Mouse (Mus musculus) cerebral cortex, adult 2 months (tissue): ENCODE data around the gene Sh2d1b2.

ENCODE experiments used
- WGBS: fragments of 180-500 bp; shearing (Covaris S2); methylation state at CpG from one replicate; pipeline ENCODE4 v1.1.7; 2018; 5-methylcytosine and 5-hydroxymethylcytosine counted together

Sh2d1b2 gene

DNA sequence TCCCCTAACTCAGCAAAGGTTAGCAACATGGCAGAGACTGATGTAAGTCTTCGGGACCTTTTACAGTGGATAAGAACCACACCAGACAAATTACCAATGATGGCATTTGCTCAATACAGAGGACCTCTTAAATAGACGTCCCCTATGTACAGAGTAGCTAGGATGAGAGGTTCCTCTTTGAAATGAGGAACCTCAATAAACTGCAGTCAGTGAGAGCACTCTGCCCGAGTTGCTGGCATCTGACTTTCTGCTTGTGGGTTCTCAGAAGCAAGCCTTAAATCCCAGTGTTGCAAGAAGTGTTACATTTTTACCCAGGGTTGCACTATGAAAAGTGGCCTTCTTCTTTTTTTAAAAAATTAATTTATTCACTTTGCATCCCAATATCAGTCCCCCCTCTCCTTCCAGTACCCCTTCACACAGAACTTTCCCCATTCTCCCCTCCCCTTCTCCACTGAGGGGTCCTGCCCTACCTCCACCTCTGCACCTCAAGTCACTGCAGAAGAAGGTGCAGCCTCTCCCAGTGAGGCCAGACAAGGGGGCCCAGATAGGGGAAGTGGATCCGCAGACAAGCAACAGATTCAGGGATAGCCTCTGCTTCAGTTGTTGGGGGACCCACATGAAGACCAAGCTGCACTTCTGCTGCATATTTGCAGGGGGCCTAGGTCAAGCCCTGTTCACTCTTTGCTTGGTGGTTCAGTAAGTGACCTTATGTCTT lies 50.0 kb downstream of the Sh2d1b2 start:
- WGBS: 85% methylated on average over 4 of the region's 4 CpGs

DNA sequence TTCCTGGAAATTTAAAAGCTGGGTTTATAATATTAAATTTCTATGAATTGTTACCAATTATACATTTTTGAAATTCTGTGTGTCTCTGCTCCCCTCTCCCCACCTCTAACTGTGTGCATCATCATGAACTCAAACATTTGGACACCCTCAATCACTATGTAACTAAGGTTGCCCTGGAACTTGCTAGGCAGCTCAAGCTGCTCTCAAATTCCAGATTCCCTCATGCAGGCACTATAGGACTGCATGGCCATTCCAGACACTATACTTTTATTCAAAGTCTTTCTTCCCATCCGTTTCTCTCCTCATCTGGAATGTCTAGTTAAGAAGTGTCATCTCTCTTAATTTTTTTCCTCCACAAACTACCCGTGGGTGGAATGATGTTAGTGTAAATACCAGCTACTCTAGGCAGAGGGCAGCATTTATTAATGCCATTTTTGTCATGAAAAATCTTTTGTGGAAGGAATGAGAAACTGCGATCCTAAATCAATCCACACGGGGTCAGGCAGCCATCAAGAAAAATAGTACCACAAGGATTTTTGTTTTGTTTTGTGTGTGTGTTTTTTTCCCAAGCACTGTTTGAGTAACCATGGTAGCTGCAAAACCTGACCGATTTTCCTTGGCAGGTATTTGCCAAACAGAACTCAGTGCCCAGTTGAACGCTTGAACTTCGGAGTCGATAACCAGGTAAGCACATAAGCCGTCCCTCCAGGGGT lies 59.8 kb downstream of the Sh2d1b2 start:
- WGBS: 21% methylated on average over 9 of the region's 9 CpGs

DNA sequence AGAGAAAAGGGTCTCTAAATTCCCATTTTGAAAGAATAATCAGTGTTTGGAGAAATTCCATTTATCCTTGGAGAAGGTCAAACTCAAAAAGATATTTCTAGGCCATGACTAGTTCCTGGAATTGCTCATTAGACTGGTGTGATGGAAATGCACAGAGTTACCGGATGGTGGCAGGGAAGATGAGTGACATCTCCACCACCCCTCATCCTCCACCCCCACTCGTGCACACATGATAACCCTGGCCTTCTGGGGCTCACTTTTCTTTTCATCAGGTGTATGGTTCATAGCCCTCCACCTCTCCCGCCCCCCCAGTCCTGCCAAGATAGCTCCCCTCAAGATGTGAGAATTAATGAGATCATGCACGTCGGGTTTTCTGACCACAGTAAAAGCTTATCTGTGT lies 60.7 kb downstream of the Sh2d1b2 start:
- 84% methylated on average over 5 of the region's 5 CpGs for WGBS

DNA sequence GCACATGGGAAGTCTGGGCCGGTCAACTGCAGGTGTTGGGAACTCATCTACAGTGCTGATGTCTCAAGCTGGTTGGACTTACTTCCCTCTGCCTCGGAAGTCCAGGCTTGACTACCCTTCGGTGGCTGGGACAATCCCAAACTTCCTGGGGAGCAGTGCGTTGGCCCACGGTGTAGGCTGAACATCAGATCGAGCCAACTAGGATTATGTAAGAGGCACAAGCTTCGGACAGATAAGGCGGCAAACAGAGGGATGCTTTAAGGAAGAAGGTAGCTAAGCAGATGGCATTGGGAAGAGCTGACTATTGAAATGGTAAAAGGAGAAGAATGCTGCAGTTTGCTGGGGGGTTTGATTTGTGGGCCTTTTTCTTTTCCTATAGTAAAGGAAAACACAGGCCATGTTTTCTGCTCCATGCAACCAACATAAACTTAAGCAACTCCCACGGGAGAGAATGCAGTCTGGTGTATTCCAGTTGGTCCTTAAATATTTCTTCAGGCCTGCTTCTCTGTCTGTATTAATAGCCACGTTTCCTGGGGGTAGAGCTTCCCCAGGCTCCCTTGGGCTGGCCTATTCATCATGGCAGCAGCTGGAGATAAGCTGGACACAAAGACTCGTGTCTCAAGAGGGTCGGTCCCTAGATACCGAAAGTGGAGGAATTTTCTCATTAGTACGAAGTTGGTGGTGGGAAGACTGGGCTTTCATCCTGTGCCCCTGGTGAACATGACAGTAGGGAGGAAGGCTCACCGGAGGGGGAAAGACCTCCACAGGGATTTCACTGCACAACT lies 62.4 kb downstream of the Sh2d1b2 start:
- WGBS: 62% methylated on average over 15 of the region's 15 CpGs

DNA sequence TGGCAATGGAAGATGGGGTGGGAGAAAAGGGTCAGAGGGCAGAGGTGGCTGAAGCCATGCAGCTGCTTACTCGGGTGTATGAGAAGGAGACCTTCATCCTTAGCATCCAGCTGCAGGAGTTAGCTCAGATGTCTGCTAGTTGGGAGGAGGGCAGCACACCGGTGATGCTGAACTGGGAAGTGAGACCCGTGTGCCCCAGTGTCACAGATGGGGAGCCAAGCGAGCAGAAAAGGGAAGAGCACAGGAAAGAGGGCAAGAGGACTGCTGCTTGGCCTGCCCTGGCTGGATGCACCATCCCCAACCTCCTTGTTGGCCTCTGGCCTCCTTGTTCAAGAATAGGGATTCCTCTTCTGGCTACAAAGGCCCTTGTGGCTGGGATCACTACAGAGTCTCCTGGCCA lies 66.9 kb downstream of the Sh2d1b2 start:
- 82% methylated on average over 4 of the region's 4 CpGs for WGBS

DNA sequence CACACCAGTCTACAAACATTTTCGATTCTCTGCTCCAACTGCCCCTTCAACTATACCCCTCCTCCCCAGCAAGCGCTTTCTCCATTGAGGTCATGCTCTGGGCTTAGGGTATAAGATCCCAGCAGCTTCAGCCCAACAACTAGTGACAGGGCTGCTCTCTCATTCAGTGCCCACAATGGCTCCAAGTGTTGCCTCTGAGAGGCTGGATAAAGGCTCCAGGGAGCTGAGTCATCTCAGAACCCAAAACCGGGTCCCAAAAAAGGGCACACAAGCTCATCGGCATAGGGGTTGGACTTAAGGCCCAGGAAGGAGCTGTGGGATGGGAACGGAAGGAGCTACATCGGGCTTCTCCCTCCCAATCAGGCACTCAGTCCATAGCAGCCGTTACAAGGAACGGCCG lies 69.1 kb downstream of the Sh2d1b2 start:
- WGBS: 96% methylated on average over 9 of the region's 9 CpGs

DNA sequence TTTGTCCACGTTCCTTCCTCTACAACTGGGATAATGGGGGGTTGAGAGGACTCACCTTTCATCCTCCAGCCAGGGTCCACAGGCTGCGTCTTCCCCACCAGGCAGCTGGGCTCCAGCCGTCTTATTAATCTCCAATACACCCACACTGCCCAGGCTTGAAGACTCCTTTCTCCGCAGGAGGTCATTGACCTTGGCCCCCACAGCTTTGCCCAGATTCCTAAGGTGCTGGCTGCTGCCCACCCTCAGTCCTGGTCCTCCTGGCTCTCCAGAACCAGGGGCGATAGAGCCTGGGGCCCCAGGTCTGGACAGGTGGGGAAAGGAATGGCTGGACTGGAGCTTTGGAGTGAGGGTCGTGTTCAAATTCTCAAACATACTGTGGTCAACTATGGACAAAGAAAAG lies 69.9 kb downstream of the Sh2d1b2 start:
- 92% methylated on average over 6 of the region's 6 CpGs for WGBS

DNA sequence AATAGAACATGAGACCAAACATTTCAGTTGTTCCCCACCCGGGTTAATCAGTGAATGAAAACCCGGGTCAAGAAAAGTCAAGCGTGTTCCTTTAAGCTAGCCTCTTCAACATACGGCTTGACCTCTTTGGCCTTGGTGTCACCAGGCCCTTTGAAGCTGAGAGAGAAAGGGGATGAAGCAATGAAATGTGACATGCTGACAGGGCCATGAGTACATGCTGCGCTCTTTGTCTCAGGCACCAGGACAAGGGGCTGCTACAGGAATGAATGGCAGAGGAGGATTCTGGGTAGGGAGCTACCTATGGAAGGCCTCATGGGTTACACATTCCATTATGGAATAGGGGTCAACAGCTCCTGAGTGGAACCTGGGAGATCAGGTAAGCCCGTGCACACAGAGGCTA lies 70.6 kb downstream of the Sh2d1b2 start:
- 94% methylated on average over 6 of the region's 6 CpGs for WGBS
